Mouse (Mus musculus): ENCODE data around the gene Fars2.

The Fars2 gene

DNA sequence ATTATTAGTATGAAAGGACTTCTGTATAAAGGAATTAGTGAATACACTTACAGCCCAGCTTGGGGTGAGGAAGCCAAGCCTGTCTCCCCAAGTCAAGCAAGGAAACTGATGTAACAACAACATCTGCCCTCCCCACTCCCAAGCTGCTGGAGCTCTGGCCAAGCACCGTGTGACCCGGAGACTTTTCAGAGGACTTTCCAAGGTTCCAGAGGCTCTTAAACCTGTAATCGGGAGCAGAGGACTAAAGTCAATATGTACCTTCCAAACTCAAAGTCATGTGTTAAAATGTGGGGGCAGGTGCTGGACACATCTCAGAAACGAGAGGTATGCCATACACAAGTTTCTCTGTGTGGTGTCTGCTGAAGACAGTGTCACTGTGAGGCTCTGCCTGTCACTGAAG is 566.4 kb downstream of the Fars2 start:
- DNase-seq (ENCODE audit: low read depth) = no peak

DNA sequence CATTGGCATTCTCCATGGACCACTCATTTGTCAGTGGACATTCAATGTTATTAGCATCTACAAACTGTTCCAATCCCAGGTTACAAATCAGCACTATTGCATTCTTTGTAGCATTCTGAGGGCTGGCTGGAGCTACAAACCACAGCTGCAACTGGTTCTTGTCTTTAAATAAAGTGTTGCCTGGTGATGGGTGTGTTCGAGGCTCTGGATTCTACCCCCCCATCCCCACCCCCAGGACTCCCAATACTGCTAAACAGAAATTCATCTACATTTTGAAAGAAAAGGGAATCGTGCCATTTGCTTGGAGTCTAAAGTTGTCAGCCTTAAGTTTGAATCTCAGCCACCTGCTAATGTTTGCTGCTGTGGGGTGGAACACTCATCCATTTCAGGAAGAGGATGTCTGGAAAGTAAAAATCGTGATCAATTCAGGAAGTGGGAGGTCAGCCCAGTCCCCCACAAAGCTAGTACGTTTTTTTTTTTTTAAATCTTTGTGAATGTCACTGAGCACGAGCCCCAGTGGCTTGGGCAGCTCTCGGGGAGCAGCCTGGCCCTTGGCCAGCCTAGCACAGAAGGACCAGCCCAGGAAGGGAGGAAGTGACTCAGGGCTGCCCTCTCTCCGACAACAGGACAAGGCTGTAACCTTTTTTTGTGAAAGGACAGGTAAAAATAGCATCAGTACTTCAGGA is 578.4 kb downstream of the Fars2 start:
- peak; percentile 67 for DNase-seq (ENCODE audit: low read depth)

DNA sequence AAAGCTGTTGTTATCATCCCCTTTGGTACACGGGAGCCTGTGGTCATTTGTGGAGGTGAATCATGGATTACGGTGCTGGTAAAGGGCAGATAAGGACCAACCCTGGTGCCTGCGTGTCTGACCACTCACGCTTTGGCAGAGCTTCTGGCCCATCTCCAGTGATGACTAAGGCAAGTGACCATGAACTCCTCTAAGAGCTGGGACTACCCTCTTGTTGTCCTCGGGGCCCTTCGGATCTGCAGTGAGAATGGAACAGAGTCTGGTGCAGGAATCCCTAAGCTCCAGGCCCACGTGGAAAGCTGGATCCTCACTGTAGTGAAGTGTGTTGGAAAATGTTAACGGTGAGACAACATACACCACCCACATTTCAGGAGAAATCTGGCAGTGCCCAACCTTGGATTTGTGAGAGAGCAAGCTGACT is 579.1 kb downstream of the Fars2 start:
- DNase-seq (ENCODE audit: low read depth) = peak; percentile 75

DNA sequence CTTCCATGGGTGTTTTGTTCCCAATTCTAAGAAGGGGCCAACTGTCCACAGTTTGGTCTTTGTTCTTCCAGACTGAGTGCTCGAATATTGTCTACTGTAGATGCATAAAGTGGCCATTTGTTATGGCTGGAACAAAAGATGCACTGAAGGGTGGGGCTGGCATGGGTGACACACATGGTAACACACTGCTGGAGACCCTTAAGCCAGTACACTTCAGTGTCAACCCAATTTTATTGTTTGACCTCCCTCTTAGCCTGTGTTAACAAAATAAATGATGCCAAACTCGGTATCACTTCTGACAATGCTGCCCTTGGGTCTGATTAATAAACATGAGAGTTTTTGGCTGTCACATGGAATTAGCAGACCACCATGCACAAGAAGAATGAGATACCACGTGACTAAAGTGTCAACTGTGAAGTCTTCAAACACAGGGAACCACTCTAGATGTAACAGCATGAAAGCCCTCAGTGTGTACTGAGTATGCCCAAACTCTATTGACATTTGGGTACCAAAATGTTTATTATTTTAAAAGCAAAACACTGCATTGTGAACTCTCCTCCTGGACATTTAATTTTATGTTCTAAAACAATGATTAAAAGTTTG is 590.0 kb downstream of the Fars2 start:
- DNase-seq (ENCODE audit: low read depth) = no peak

DNA sequence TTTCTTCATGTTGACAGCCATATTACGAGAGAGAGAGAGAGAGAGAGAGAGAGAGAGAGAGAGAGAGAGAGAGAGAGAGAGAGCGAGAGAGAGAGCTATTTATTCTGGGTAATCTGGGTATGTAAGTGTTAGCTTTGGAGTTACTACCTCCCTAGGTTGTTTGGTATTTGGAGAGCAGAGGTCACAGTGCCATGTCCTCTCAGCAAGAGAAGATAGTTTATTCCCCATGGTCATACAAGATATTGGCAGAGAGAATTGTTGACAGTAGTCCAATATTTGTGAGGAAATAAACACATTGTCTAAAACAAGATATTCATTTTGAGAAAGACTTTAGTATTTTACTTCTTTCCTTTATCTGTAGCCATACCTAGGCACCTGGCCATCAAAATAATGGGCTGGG is 596.9 kb downstream of the Fars2 start:
- DNase-seq (ENCODE audit: low read depth) = no peak

DNA sequence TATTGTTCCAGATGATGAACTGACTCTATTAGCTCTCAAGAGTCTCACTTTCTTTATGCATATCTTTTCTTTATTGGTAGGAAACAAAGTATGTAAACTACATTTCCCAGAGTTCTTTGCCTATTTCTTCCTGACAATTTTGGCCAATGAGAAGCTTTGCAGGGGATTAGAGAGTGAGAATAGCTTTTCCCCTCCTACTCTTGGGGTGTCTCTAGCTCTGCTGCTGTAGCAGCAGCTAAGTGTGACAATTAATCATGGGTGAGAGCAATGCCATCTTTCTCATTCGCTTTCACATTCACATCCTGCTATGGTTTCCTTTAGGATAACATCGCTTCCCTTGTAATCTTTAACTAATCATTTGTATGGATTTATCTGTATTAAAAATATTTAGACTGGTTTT is 599.5 kb downstream of the Fars2 start:
- no peak for DNase-seq (ENCODE audit: low read depth)

DNA sequence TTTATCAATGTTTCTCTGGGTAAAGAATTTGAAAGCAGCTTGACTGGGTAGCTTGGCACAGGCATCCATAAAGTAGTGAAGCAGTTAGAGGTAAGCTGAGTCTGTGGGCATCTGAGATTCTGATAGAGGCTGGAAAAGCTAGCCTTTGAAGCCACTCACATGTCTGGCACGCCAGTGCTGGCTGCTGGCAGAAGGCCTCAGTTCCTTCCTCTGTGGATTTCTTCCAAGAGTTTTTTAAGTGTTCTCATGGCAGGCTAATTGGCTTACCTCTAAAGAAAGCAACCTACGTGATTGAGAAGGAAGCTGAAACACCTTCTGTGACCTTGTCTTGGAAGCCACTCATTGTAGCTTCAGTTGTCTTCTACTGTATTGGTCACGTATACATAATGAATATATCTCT is 600.2 kb downstream of the Fars2 start:
- no peak for DNase-seq (ENCODE audit: low read depth)

DNA sequence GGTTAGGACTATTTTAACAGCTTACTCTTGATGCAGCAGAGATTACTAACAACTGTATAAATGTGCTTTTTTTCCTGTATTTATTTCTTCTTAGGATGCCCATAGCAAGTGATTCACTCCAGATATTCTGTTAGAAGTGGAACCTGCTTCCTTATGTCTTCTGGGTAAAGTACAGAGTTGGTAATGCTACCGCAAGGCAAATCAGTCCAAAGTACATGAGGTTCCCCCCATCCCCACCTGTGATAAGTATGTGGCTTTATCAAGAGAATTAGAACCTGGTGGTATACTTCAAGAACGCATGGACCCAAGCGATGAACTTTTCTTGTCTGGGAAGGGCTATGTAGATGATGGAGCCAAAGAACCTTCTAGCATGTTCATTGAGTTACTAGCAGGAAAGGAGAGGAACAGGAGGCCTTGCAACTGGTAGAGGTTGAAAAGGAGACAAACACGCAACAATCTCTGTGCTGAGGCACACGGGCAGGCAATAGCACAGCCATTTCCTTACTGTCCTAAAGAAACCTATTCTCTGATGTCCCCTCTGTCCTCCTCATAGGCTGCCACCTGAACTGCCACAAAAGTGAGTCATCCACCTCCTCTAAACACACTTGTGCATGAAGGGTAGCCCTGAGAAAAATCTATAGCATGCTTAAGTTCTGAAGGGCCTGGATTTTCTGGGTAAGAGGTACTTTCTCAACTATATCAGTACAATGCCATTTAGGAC is 603.2 kb downstream of the Fars2 start:
- no peak for DNase-seq (ENCODE audit: low read depth)

DNA sequence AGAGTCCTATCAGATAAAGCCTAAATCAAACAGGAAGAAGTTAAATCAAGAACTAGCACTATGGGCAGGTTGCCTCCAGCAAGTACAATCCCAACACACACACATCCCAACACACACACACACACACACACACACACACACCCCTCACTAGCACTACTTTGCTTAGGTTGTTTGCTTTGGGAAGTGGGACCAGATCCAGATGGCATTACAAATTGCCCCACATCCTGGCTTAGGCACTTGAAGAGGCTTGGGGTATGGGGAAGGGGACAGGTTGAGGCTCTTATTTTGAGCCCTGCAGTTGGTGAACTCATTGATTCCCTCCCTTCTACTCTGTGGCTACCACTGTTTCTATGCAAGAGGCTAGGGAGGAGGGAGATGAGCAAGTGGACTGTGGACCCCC is 605.1 kb downstream of the Fars2 start:
- DNase-seq (ENCODE audit: low read depth) = no peak

DNA sequence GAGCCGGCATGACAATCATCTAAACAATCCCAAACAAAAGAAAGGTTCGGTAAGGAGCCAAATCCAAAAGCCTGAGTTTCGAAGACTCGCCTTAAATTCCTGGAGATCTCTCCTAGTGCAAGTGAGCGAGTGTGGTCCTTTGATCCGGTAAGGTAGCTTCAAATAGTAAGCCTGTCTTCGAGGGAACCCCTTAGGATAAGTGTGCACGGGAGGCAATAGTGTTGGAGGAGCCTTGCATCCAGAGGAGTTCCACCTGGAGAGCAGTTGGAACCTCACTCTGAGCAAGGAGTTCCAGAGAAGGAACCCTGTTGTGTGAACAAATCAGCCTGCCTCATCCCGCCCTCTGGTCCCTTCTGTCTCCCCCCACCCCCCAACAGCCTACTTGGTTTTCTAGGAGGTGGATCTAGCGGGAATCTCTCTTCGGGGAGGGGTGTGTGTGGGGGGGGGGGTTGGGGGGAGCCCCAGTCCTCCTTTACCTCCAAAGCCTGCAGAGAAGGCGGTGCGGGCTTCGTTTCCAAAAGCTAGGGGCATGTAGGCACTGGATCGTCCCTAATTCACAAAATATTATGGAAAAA is 606.6 kb downstream of the Fars2 start:
- DNase-seq (ENCODE audit: low read depth) = no peak

DNA sequence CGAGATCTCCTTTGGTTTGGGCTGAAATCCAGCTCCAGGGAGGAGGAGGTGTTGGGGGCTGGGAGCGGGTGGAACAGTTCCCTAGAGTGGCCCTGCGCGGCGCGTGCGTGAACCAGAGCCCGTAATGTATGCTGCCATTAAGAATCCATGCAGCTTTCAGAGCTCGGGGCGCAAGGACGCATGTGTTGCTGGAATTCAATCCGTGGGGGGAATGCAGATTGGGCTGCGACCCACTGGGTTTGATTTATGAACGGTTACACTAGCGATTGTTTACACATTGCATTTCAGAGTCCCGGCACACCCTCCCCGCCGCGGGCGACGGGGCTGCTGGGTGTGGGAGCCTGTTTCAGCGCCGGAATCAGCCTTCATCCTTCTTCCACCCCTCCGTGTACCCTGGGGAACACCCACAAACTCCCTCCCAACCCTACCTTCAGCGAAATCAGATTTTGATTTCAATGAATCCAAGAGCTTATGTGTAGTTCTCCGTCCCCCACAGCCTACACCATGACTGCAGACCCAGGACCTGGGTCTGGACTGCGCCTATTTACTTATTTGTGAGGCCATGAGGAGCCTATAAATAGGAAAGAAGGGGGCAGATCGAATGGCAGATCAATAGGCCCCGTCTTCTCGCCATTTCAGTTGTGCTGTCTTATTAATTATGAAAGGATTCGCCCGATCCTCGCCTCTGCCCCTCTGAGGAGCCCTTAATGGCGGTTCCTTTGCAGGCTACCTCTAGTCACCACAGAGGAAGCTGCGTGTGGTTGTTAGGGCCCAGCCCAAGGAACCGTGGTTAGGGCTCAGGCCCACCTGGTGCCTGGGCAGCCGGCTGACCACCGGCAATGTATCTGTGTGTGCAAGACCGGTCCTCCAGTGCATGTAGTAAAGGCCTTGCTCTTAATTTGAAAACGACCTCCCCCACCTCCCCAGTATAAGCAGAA is 607.6 kb downstream of the Fars2 start:
- DNase-seq (ENCODE audit: low read depth) = no peak

DNA sequence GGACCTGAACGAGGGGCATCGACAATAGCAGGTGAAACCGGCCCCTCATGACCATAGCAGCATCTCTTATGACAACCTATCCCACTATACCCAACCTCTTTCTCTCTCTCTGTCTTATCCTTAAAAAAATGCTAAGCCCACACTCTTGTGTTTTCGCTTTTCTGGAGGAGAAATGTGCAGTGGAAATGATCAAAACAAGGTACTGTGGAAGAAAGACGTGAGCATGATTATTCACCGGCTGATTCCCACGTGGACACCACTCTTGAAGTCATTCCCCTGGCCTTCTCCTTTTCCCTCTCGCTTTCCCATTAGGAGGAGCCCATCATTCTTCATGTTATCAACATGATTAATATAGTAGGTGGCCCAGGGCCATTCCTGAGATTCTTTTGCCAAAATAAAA is 608.7 kb downstream of the Fars2 start:
- DNase-seq (ENCODE audit: low read depth) = no peak

DNA sequence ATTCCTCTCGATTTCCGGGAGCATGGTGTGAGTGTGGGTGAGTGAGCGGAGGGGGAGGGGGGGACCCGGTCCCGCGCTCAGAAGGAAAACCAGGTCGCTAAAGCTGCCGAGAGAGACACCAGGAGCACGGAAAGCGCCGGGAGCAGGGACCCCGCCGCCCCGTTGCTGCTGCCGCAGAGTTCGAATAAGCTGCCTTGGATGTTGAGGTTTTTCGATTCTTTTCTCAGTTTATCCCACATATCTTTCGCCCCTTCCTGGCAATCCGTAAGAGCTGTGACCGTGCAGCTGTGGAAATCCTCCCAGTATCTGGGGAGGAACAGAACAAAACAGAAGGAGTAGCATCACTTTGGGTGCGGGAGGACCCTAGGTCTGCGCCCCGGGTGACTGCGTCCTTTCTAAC is 609.3 kb downstream of the Fars2 start:
- no peak for DNase-seq (ENCODE audit: low read depth)

DNA sequence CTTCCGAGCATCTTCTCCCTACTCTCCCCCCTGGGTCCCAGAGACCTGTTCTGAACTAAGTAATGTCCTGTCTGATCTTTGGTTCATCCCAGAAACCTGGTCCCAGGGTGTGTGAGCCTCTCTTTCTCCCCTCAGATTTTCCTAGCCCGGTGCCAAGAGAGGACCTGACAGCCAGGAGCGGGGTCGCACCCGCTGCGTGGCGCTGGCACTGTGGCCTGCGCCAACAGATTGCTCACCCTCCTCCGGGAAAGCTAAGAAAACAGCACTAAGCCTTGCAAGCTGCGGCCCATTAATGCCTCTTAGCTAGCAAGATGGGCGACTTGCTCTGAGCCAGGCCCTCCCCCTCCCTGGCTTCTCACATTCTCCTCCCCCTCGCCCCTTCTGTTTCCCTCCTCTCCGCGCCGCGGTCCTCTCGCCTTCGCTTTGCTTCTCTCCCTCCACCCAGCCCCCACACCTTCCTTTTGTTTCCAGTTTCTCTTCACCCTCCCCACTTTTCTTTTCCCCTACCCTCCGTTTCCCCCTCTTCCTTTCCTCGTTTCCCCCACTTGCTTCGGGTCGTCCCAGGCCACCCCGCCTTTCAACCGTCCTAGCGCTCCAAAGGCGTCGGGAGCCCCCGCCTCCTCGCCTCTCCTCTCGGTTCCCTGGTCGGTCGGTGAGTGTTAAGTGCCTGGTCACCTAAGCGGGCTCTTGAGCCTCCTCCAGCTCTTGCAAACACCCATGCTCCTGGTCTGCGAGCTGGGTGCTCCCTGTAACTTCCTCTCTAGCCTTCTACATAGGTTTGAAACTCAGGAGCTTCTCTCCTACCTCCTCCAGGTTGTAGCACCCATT is 610.0 kb downstream of the Fars2 start:
- no peak for DNase-seq (ENCODE audit: low read depth)

DNA sequence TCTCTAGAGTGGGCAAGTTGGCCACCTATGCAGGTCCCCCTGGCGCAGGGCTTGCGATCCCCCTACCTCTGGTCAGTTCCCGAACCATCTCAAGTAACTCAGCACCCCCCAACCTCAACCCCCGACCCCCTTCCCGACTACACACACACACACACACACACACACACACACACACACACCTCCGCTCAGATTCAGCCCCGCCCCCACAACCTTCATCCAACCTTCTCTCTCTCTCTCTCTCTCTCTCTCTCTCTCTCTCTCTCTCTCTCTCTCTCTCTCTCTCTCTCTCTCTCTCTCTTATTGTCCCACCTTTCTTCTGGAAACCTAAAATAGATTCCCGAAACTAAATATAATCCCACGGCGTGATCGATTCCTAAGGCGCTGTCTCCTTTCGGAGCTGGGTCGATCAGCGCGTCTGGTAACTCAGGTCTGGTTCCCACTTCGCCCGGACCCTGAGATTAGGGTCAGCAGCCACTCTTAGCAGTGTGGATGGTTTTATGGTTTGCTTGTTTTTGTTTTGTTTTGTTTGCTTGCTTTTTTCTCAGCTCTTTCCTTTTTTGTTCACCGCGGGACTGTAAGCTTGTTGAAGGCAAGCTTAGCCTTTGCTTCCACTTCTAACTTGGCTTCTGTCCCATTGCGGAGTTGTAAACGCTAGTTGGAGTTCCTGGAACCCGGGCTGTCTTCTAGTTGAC is 610.7 kb downstream of the Fars2 start:
- DNase-seq (ENCODE audit: low read depth) = no peak

DNA sequence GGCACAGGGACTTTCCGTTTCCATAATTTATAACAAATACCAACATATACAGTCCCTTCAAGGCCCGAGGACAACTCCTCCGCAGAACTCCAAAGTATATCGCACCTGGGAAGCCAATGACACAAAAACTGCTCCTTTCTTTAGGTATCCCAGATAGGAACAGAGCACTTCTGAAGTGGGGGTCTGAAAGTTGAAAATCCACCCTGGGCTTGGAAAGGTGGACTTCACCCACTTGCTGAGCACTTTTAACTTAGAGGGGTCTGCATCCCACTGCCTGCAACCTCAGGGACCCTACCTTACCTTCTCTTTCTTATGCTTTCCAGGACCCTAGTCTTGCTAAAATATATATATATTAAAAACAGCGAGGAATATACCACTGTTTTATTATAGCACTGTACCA is 611.3 kb downstream of the Fars2 start:
- DNase-seq (ENCODE audit: low read depth) = no peak

DNA sequence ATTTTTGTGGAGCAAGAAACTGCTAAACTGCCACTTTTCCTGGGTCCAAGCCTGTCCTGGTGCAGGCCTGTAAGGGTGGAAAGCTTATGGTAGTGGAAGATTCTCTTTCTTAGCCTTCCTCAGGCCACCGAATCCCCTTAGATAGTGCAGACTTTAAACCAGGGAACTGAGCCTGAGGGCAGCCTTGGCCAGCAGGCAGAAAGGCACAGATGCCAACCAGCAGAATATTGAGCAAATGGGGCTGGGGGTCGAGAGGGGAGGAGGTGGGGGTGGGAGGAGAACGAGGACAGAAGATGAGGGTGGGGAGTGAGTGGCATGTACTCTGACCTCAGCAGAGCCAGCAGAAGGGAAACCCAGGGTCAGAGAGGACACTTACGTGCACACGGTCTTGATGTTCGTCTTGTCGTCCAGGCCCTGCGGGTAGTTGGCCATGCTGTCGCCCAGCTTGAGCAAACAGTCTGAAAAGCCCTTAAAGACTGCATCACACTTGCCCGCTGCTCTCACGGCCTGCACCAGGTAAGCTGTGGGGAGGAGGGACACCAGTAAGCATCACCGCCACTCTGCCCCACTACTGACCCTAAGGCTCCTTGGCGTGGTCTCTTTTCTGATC is 612.6 kb downstream of the Fars2 start:
- DNase-seq (ENCODE audit: low read depth) = no peak

DNA sequence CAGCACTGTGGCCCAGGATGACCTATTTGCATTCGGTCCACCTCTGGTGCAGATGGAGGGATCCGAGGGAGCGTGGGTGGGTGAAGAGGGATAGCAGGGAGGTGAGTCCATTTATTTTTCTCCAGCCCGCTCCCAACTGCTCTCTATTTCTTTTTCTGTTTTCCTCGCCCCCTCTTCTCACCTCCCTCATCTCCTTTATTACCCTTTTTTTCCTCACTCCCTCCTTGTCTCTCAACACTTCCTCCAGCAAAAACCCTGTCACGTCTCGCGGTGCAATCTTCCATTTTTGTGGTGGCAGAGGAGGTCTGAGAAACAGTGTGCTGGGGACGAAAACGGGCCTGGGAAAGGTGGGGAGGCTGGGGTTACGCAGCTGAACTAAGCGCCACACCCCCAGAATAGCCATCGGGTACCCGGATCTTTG is 613.1 kb downstream of the Fars2 start:
- no peak for DNase-seq (ENCODE audit: low read depth)

DNA sequence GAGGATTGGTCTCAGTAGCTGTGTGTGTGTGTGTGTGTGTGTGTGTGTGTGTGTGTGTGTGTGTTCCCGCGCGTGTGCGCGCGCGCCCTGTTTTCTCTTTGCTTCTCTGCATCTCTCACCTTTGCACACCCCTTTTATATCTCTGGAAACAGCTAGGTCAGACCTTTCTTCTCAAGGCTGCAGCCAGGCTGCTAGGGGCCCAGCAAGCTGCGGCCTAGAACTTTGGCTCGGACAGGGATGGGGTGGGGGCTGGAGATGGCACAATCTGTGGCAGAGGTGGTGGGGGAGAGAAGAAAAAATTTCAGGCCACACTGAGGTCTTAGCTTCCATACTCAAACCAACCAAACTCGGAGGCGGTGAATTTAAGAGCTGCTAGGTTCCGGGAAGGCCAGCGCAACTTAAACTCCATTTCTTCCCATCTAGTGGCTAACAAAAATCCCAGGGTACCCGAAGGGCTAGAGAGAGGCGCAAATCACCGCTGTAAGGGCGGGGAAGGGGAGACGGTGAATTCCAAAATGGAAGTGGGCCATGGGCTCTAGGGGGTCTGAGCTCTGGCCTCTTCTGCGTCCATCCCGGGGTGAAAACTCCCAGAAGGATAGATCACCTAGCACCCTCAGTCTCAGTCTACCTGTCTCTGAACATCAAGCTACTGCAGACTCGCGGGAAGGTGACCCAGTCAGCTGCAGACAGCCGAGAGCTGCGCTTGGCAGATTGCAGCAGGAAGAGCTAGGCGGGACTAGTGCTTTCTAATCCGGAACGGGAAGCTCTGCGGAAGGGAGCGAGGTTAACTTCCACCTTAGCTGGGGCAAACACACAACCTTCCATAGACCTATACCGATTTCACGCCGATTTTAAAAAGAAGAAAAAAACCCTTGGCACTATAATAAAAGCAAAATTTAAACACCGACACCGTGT is 614.1 kb downstream of the Fars2 start:
- DNase-seq (ENCODE audit: low read depth) = no peak
